Mouse (Mus musculus): ENCODE results near the gene Gars. TPM values are rescaled to one million over a fixed set of nuclear protein-coding genes. Genes with fewer than 3 reads are reported as not detected.
A peak's percentile ranks its signal among the peaks of the same experiment; 100 is the strongest.

Gars gene
- total RNA-seq, 2 experiments from 2014 or later, result 28.5 to 45.3 TPM

DNA sequence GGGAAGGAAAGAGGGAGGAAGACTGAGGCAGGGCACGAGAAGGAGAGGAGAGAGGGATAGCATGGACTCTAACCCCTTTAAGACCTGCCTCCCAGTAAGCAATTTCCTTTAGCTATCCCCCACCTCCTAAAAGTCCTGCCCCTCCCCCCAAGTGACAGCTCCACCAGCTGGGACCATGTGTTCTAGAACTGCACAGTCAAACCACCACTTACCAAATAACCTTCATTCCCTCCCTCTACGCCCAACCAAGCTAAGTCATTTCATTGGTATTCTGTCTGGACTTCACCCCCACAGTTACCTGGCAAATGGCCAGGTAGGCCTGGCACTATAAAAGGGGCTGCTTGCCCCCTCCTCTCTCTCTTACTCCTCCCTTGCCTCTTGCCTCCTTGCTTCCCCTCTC is 10.2 kb upstream of the Gars start:
- ATAC-seq (replicated peaks; ENCODE audit: low FRiP score, poor library complexity, severe bottlenecking), result no peak

DNA sequence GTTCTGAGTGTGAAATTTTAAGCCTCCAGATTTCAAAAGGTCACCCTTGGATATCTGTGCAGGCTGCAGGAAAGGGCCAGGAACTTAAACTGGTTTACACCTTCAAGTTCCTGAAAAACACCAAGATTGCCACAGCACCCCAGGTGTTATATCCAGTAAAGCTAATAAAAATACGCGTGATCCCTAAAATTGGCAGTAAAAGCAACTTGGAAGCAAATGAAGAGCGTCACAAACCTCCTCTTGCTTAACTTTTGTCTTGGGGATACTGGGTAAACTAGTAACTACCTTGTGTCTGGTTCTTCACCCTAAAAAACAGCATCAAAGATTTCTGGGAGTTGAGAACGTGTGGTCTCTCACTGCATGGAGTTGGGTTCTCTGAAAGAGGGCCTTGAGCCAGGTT is 1.1 kb upstream of the Gars start:
- no peak for ATAC-seq (replicated peaks; ENCODE audit: low FRiP score, poor library complexity, severe bottlenecking)

DNA sequence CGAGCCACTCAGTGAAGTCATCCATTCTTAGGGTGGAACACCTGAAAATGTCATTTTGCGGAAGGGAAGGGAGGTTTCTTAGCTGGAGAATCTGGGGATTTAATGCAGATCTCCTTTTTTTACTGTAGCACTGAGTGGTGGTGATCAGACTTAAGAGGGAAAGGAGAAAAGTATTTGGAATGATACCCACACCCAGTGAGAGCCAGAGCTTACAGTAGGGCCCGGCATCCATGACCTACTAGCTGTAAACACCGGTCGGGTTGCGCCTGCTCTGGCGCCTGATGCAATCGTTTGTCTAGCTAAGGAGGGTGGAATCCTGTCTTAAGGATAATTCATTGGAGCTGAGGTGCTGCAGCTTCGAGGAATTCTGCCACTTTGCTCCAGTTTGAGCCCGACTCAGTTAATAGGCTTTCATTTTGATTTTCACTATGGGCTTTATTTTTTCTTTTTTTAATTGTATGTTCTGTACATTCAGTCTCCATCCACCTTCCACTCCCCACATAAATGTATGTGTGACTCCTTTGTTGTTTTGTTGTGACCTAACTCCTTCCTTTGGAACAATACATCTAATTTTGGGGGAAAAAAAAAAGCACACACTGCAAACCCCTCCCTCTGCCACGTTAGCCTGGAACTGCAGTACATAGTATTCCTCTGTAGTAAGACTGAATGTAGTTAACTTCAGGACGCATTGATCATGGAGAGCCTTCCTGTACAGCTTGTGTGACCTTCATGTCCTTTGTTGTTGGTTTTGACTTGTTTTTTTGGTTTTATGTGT is 1.1 kb downstream of the Gars start:
- peak; percentile 76 for ATAC-seq (replicated peaks; ENCODE audit: low FRiP score, poor library complexity, severe bottlenecking)

DNA sequence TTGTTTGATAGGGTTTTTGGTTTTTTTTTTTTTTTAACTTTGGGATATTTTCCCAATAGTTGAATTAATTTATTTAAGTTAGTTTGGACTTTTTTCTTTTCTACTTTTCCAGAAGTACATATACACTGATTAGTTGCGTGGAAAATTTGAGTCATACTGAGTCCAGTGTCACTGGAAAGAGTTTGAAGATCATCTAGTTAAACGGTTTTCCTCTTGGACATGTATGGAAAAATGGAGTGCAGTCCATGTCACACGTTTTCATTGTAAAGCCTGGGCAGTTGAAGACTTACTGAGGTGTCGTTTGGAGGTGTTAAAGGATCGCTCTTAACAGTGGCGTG is 1.6 kb downstream of the Gars start:
- no peak for ATAC-seq (replicated peaks; ENCODE audit: low FRiP score, poor library complexity, severe bottlenecking)

DNA sequence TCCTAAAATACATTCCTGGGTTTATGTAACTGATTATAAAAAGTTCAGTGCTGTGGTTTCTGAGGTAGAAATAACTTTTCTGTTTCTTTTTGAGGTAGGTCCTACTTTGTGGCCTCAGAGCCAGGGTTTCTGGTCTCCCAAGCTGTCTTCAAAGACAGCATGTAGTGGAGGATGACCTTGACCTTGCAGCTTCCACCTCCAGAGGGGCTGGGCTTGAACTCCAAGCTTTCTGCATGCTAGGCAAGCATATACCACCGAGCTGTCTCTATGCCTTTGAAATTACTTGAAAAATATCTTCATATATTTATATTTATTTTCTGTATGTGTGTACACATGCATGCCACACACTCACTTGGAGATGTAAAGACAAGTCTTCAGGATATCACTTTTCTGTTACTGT is 2.2 kb downstream of the Gars start:
- no peak for ATAC-seq (replicated peaks; ENCODE audit: low FRiP score, poor library complexity, severe bottlenecking)

- ATAC-seq (replicated peaks; ENCODE audit: low FRiP score, poor library complexity, severe bottlenecking), result no peak
These were observed 5.4 kb downstream of the Gars start for GRCm38 (mm10) chr6:55043206-55043605.

DNA sequence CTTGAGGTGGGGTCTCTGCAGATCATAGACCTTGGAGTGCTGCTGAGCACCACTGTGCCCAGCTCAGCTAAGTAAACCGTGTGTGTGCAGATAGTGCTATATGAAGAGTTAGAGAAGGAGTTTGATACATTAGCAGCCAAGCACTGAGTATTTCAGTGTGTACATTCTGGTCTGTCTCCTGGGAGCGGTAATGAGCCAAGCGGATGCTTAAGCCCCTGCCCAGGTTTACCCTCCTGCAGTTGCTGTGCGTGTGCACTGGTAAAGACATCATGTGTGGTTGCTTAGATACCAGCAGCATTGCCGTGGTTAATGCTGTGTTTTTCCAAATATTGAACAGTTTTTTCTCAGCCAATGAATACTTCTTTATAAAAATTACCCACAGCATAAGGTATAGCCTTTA is 6.7 kb downstream of the Gars start:
- ATAC-seq (replicated peaks; ENCODE audit: low FRiP score, poor library complexity, severe bottlenecking), result no peak

DNA sequence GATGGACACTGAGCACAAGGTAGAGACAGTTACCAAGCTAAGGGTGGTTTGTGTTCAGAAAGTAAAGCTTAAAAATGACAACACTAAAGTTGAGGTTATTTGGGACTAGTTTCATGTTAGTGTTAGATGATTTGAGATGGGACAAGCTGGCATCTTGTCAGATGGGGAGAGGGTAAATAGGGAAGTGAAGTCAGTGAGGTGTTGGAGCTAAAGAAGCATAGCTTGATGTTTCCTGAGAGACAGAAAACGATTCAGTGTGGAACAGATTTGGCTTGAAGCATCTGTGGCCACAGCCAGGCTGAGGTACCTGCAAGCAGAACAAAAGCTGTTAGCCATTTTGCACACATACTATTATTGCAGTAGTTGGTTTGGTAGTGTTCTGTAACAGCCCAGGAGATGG is 7.5 kb downstream of the Gars start:
- ATAC-seq (replicated peaks; ENCODE audit: low FRiP score, poor library complexity, severe bottlenecking), result no peak

DNA sequence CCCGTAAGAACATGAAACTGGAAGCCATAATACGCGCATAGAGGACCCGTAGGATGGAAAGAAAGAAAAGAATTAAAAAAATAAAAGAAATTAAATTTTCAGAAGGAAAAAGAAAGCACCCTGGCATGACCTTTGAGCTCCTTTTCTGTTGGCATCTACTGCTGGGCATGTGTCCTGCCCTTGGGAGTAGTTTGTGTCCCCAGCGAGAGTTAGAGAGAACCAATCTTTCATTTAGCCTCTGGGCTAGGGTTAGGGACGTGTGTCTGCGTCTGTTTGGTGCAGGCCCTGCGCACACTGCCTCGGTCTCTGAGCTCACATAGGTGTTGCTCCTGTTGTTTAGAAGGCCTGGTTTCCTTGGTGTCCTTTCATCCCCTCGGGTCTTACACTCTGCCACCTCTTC is 11.4 kb downstream of the Gars start:
- no peak for ATAC-seq (replicated peaks; ENCODE audit: low FRiP score, poor library complexity, severe bottlenecking)

GRCm38 (mm10) chr6:55054491-55054890 is 16.7 kb downstream of the Gars start:
- ATAC-seq (replicated peaks; ENCODE audit: low FRiP score, poor library complexity, severe bottlenecking), result no peak

DNA sequence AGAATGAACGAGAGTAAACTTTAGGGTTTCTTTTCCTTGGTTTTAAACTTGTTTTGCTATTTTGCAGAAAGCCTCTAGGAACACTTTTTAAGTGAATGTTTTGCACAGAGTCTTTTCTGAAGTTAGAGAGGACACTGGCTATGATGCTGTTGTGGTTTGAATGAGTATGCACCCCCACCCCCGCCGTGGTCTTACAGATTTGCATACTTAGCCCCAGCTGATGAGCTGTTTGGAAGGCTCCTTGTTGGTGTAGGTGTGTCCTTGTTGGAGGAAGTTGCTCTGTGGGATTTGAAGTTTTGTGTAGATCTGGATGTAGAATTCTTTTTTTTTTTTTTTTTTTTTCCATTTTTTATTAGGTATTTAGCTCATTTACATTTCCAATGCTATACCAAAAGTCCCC is 19.6 kb downstream of the Gars start:
- no peak for ATAC-seq (replicated peaks; ENCODE audit: low FRiP score, poor library complexity, severe bottlenecking)

- no peak for ATAC-seq (replicated peaks; ENCODE audit: low FRiP score, poor library complexity, severe bottlenecking)
These were observed 22.5 kb downstream of the Gars start for GRCm38 (mm10) chr6:55060241-55060825.

DNA sequence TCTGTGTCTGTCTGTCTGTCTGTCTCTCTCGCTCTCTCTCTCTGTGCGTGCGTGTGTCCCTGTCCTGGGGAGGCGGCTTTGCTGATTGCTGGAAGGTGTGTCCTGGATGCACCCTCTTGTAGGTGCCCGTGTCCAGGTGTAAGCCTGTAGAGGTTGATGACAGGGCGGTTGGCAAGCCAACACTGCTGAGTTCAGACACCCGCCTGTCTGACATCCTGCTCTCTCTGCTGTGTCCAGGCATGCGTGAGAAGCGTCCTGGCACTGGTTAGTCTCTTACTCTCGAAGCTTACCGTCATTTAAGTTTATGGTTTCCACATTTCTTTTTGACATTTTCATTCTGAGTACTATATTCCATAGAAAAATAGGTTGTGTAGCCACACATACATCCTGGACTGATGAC is 23.5 kb downstream of the Gars start:
- ATAC-seq (replicated peaks; ENCODE audit: low FRiP score, poor library complexity, severe bottlenecking), result no peak

DNA sequence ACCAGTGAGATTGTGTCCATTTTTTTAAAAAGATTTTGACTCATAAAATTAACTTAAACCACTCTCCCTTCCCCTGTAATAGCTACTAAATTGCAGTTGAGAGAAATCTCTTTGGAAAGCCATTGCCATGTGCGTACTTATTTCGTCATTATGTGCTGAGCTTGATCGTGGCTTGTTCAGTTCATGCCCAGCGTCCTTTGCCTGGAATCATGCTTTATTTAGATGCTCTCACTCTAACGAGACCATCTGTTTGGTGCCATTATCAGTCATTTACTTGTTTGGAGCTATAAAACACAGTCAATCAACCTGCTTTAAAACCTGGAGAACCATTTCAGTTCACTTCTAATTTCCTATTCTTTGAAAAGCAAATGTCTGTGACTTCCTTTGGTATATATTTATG is 24.4 kb downstream of the Gars start:
- no peak for ATAC-seq (replicated peaks; ENCODE audit: low FRiP score, poor library complexity, severe bottlenecking)

DNA sequence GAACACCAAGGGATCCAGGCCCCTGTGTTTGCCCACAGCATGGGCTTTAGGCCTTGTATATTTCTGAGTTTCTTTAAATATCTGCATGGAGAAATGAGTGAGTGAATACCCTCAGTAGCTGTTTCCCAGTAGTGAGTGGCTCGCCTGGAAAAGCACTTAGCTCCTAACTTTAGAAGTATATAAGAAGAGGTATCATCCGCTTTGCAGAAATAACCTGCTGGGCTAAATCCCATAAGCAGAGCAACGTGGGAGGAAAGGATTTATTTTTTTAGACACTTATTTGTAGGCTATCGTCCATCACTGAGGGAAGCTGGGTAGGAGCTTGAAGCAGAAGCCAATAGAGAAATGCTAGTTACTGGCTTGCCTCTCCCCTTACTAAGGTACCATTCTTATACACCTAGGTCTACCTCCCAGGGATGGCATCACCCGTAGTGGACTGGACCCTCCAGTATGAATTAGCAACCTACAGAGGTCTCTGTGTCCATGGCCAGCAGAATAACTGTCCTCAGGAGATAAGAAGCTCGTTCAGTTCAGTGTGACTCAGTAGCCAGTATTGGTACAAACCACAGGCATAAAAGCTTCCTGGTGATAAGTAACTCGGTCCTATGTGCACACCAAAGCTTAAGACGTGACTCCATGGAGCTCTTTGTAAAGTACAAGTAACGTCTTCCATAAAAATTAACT is 26.1 kb downstream of the Gars start:
- ATAC-seq (replicated peaks; ENCODE audit: low FRiP score, poor library complexity, severe bottlenecking), result no peak

DNA sequence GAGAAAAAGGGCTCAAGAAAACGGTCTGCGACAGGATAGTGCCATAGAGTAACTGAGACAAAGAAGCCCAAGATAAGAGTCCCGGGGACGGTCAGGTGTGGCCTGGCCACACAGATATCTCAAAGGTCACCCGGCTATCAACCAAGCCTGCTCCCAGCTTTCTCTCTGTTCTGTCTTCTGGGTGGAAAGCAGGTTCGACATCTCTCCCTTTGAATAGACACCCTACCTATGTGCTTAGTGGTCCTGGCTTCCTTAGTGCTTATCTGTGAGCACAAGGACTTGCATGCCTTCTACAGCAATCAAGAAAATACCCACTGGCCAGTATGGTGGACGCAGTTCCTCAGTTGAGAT is 26.6 kb downstream of the Gars start:
- no peak for ATAC-seq (replicated peaks; ENCODE audit: low FRiP score, poor library complexity, severe bottlenecking)

GRCm38 (mm10) chr6:55065903-55066302 is 28.1 kb downstream of the Gars start:
- no peak for ATAC-seq (replicated peaks; ENCODE audit: low FRiP score, poor library complexity, severe bottlenecking)

DNA sequence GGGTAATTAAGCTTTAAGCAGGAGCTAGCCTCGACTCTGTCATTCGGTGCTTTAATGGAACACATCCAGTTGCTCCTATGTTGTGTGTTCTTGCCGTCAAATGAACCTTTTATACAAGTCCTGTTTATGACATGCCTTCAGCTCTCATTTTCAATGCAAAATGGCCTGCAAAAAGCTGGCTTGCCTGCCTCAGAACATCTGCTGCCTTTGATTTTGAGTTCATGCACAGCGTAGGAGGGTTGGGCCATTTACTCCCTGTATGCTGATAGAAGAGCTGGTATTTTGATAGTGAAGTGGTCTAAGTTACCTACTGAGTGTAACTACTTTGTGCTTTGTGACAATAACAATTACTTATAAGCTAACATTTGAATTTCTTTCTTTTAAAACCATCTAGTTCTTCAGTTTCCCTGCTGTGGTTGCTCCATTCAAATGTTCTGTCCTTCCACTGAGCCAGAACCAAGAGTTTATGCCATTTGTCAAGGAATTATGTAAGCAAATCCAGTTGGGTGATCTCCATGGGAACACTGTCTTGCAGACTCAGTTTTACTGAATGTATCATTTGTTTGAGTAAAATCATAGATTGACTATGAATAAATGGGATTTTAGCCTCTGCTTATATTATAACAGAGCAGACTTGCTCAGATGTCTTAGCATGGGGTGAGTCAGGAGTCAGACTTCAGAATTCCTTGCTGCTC is 38.9 kb downstream of the Gars start:
- ATAC-seq (replicated peaks; ENCODE audit: low FRiP score, poor library complexity, severe bottlenecking), result no peak

DNA sequence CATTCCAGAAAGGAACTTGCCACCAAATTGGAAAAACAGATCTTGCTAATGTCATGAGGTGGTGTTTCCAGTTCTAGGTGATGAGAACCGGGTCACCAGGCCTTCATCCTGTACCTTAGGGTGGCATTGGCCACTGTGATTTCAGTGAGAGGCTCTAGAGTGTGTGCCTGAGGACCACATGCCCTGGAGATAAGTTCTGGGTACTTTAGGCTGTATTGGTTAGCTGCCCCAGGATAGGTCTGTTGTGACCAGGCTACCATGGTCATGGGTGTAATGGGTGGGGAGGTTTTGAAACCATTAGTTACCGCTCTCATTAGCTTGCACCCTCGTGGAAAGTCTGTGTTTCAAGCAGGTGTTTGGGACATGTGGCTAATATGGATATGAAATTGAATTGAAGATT is 43.6 kb downstream of the Gars start:
- ATAC-seq (replicated peaks; ENCODE audit: low FRiP score, poor library complexity, severe bottlenecking), result no peak

DNA sequence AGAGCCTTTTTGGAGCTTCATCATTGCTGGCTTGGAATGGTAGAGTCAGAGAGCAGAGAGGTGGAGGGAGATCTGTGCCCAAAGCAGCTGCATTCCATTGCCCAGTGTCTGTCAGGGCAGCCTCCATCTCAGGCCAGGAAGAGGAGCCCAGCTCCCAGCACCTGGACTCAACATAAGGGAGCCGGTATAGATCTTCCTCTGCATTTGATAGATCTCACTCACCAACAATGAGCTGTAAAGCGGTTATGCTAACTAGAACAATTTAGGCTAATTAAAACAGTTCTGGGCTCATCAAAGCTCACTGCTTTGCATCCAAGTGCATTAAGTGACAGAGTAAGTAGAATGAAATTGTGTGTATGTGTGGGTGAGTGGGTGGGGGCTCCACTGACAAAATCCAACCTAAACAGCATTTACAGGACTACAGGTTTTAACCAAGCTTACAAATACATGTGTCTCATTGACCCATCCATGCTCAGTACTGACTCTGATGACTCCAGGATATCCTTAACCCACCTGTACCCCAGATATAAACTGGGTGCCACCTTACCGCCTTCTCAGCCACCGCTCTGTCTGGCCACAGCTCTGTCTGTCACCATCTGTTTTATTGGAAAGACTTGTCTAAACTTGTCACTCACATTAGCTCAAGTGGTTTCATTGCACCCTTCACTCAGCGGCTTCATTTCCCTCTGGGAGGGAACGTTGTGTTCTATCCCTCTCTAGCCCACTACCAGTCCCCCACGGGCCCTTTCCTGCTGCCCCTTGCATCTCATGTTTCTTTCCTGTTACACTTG is 44.6 kb downstream of the Gars start:
- ATAC-seq (replicated peaks; ENCODE audit: low FRiP score, poor library complexity, severe bottlenecking), result no peak

Data from erythroid progenitor cell, adult 5-6 weeks (primary cell).